Mouse (Mus musculus) bone marrow macrophage, adult 2 months (primary cell): ENCODE results near the gene Cdkl3. TPM values are rescaled to one million over a fixed set of nuclear protein-coding genes. Genes with fewer than 3 reads are reported as not detected.
"Not testable (repeated sequence)": the region's sequence is repeated elsewhere in the genome, so short reads cannot be mapped to it uniquely, and the experiment has no call there.

Experiments
- H3K27ac ChIP-seq: 2 replicates; pipeline ENCODE4 v1.5.1; 2012; ENCODE audit warnings: low read depth, low read length; ENCODE audit not compliant: insufficient read depth
- H3K4me1 ChIP-seq: 2 replicates; pipeline ENCODE4 v1.6.1; 2012; ENCODE audit warnings: low read length; ENCODE audit not compliant: control insufficient read depth, insufficient read depth
- H3K4me3 ChIP-seq: 2 replicates; pipeline ENCODE4 v1.5.1; 2012; ENCODE audit warnings: mild to moderate bottlenecking, low read length, moderate library complexity; ENCODE audit not compliant: insufficient read depth
- CTCF ChIP-seq: IDR thresholded peaks from 2 replicates; pipeline ENCODE4 v1.5.1; 2012; ENCODE audit warnings: low read depth, mild to moderate bottlenecking, low read length, moderate library complexity
- POLR2A ChIP-seq: IDR thresholded peaks from 2 replicates; pipeline ENCODE4 v1.6.1; 2012; ENCODE audit warnings: mild to moderate bottlenecking, low read depth, low read length, borderline replicate concordance
- polyA plus RNA-seq: library from polyadenylated mRNA; stranded (reverse); fragments of >200 nt; gene quantifications from 2 replicates; pipeline ENCODE4 v1.2.4, GENCODE M21; 2012; ENCODE audit not compliant: missing spikeins, insufficient read depth, insufficient read length

The Cdkl3 gene
- polyA plus RNA-seq, 1 experiment, result 0.86 TPM

DNA sequence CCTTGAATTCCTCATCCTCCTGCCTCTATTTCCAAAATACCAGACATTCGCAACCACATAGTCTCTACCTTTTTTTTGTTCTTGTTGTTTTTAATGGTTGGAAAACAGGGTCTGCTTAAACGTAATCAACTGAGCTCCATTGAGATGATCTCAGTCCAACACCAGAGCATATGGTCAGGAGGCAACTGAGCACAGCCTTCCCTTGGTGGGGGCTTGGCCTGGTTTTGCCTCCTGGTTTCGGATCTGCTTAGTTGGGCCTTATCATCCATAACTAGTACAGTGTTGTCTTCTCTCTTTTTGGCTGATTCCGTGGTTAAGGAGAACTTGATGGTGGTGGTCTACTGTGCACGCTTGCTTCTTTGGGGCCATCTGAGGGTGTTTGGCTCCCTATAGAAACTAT, 104.8 kb downstream of the Cdkl3 start:
- no peak for TF ChIP-seq CTCF
- no peak for TF ChIP-seq POLR2A
- H3K4me1 ChIP-seq, result peaks cover 16% of the 10 kb centered on the region
- no peak overlapping the region for H3K4me3 ChIP-seq
- H3K27ac ChIP-seq, result no peak overlapping the region

DNA sequence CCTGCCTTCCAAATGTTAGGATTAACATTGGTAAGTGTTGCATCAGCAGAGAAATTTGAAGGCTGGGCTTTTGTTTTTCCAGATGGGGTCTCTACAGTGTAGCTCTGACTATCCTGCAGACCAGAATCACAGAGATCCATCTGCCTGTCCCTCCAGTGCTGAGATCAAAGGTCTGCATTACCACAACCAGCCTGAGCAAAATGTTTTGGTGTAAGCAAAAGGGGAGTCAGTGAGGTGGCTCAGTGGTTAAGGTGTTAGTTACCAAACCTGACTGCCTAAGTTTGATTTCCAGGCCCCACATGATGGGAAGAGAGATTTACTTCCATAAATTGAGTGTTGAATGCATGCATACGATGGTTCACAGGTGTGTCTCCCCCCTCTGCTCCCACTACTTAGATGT, 105.4 kb downstream of the Cdkl3 start:
- no peak for TF ChIP-seq CTCF
- no peak for TF ChIP-seq POLR2A
- no peak overlapping the region for H3K27ac ChIP-seq
- no peak overlapping the region for H3K4me3 ChIP-seq
- peaks cover 13% of the 10 kb centered on the region for H3K4me1 ChIP-seq

DNA sequence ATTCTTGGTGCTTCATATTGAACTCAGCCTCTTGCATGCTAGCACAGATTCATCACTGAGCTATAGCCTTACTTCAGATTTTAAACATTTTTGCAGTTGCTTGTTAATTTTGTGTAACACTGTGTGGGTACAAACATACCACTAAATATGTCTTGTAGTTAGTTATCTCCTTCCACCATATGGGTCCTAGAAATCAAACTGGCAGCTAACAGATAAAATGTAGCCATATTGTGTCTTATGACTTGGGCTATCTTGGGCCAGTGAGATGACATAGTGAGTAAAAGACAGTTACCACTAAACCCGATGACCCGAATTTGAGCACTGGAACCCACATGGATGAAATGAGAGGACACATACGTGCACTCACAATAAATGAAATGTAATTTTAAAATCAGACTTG, 111.5 kb downstream of the Cdkl3 start:
- no peak overlapping the region for H3K27ac ChIP-seq
- no peak overlapping the region for H3K4me3 ChIP-seq
- TF ChIP-seq POLR2A (no peak), CTCF (no peak)
- H3K4me1 ChIP-seq, result peaks cover 10% of the 10 kb centered on the region

DNA sequence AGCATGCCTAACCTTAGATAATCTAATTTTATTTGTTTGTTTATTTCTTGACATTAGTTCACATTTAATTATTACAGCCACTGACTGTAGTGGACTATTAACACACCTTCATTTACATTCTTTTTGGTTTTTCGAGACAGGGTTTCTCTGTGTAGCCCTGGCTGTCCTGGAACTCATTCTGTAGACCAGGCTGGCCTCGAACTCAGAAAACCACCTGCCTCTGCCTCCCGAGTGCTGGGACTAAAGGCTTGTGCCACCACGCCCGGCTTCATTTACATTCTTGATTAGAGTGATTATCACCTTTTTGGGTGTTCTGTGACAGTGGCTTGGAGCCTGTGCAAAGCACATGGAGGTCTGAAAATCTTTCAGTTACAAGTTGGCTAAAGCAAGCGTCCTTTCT, 112.1 kb downstream of the Cdkl3 start:
- not testable (repeated sequence) for H3K27ac ChIP-seq, H3K4me3 ChIP-seq
- peaks cover 10% of the 10 kb centered on the region for H3K4me1 ChIP-seq

DNA sequence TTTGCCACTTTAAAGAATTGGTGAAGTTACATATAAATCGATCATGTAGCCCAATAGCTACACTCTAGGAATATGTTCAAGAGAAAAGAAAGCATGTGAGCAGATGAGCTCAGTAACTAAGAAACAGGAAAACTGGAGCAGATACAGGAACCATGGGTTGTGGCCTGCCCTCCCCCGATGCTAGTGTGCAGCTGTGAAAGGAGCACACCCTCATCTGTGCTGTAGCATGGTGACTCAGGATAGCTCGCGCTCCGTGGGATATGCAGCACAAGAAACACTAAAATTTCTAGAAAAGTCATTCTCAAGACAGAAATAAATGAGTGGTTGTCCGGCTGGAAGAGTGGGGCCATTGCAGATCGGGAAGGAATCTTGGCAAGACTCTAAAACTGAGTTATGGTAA, 113.1 kb downstream of the Cdkl3 start:
- no peak for TF ChIP-seq CTCF
- Histone ChIP-seq H3K4me3 (no peak overlapping the region), H3K4me1 (peaks cover 10% of the 10 kb centered on the region), H3K27ac (no peak overlapping the region)

DNA sequence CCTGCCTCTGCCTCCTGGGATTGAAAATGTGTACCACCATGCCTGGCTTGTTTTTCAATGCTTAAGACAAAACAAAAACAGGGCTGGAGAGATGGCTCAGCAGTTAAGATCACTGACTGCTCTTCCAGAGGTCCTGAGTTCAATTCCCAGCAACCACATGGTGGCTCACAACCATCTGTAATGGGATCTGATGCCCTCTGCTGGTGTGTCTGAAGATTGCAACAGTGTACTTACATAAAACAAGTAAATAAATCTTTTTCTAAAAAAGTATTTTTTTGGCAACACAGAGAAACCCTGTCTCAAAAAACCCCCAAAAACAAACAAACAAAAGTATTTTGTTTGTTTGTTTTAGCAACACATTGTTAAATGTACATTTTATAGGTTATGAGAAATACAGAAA, 116.4 kb downstream of the Cdkl3 start:
- peaks cover 10% of the 10 kb centered on the region for H3K4me1 ChIP-seq
- not testable (repeated sequence) for H3K4me3 ChIP-seq, H3K27ac ChIP-seq

DNA sequence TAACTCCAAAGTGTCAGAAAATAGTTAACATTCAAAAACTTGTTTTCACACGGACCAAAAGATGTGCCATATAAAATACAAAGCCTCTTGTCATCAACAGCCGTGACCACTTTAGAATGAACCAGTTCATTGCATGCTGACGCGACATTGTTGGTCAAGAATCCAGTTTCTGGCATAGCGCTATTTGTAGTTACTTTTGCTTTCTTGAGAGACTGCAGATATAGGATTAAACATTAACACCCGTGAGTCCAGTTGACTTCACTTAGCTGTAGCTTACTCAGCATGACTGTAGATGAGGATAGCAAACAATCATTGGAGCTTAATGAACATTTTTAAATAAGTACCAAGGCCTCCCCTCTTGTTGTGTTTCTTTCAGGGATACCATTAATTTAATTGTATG, 118.0 kb downstream of the Cdkl3 start:
- H3K4me1 ChIP-seq, result 0 out of 2 replicates have a peak, but pooled peaks cover 2% of the 10 kb centered on the region
- TF ChIP-seq CTCF, result no peak
- TF ChIP-seq POLR2A, result no peak
- no peak overlapping the region for H3K4me3 ChIP-seq
- H3K27ac ChIP-seq, result no peak overlapping the region

DNA sequence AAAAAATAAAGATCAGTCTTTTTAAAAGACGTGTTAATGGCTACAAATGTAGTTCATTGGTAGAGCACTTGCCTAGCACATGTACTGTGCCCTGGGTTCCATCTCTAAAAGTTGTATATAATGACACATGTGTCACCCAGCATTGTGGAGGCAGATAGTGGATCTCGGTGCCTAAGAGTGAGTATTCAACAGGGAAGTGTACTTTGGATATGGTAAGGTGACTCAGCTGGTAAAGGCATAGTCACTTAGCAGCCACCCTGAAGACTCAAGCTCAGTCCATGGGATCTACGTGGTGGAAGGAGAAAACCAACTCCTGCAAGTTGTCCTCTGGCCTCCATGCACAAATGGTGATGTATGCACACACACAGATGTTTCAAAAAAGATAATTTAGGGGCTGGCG, 120.4 kb downstream of the Cdkl3 start:
- Histone ChIP-seq H3K4me3 (no peak overlapping the region), H3K4me1 (no peaks in the 10 kb centered on the region), H3K27ac (no peak overlapping the region)
- TF ChIP-seq POLR2A, result no peak
- TF ChIP-seq CTCF, result no peak

DNA sequence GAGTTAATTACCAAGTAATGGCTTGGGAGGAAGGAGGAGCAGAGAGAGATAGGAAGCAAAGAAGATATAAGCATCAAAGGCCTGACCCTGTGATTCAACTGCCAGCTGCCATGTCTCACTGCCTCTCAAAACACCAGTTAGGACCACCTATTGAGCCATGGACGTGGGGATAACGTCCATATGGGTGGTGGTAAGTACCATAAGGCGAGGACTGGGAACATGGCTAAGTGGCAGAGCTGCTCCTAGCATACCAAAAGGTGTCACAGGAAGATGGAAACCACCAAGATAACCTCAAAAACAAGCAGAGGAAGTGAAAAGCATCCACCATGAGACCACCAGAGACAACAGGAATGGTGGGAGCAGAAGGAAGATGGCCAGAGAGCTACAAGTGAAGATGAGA, 123.1 kb downstream of the Cdkl3 start:
- Histone ChIP-seq H3K4me1 (no peaks in the 10 kb centered on the region), H3K4me3 (no peak overlapping the region), H3K27ac (no peak overlapping the region)
- TF ChIP-seq POLR2A, result no peak
- TF ChIP-seq CTCF, result no peak

DNA sequence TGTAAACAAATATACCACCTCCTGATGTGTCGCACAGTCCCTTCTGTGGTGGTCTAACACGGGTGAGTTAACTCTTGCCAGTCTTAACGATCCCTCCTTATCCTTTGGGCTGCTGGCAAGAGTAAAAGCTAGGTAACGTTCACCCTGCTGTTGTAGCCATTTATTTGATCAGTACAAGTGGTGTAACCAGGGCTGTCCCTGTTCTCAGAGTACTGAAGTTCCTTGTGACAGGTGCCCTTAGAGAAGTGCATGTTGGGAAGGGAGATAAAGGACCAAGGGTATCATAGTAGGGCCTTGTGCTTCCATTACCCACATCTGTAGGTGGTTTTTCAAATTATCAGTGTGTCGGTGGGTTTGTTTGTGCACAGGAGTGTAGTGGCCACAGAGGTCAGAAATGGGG, 123.7 kb downstream of the Cdkl3 start:
- H3K4me3 ChIP-seq, result no peak overlapping the region
- TF ChIP-seq CTCF, result no peak
- TF ChIP-seq POLR2A, result no peak
- H3K4me1 ChIP-seq, result no peaks in the 10 kb centered on the region
- no peak overlapping the region for H3K27ac ChIP-seq

DNA sequence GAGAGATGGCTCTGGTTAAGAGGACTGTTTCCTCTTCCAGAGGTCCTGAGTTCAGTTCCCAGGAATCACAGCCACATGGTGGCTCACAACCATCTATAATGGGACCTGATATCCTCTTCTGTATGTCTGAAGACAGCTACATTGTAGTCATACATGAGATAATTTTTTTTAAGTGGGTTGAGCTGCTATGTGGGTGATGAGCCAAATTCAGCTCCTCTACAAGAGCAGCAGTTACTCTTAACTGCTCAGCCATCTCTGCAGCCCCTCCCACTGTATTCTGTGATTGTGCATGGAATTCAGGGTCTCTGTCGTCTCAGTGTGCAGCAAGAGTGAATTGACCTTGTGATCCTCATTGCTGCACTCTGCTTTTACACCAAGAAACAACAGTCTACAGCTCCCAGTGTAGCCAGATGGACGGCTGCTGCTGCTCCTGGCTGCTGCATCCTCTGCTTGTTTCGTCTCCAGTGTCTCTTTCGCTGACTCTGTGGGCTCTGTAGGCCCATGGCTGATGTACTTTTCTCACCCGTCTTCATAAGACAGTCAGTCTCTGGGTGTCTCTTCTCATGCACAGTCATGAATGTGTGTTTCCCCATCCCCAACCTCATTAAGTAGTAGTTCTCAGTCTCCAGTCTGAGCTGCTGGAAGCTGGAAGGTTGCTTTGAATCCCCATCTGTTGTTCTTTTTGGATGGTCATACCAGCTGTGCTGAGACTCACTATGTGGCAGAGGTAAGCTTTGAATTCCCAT, 124.5 kb downstream of the Cdkl3 start:
- no peak overlapping the region for H3K27ac ChIP-seq
- TF ChIP-seq POLR2A (no peak), CTCF (no peak)

DNA sequence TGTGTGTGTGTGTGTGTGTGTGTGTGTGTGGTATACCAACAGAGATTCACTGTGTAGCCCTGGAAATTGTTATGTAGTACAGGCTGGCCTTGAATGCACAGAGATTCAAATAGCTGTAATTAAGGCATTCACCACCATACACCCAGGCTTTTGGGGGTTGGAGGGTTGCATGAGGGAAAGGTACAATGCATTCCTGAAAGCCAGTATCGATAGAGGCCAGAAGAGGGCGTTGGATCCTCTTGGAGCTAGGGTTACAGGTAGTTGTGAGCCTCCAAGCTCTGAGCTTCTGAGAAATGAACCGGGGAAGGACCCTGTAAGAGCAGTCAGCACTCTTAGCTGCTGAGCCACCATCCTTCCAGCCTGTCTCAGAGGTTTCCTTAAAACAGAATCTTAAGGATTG, 125.2 kb downstream of the Cdkl3 start:
- 0 out of 2 replicates have a peak, but pooled peaks have one; percentile 32 for TF ChIP-seq CTCF
- no peak for TF ChIP-seq POLR2A
- H3K4me3 ChIP-seq, result no peak overlapping the region
- H3K4me1 ChIP-seq, result no peaks in the 10 kb centered on the region
- H3K27ac ChIP-seq, result no peak overlapping the region

More for the DNA sequence above, 124.5 kb downstream of the Cdkl3 start:
- Histone ChIP-seq H3K4me1 (no peaks in the 10 kb centered on the region), H3K4me3 (no peak overlapping the region)
